Mouse (Mus musculus) kidney, adult 2 months (tissue): ENCODE results near the gene Wwox.

ENCODE experiments used
- CTCF ChIP-seq: fragments of 200-500 bp; conservative IDR thresholded peaks from 2 replicates; pipeline ENCODE4 v1.5.1; 2011; ENCODE audit warnings: low read depth, mild to moderate bottlenecking, control low read depth, low read length, moderate library complexity, mixed read lengths; ENCODE audit not compliant: insufficient read depth, insufficient read length
- POLR2A ChIP-seq: fragments of 200-500 bp; IDR thresholded peaks from one replicate; pipeline ENCODE4 v1.6.1; 2011; ENCODE audit warnings: low read depth, low read length, control low read depth

GRCm38 (mm10) chr8:114707538-114708138, 268.2 kb downstream of the Wwox start:
- TF ChIP-seq CTCF (no peak), POLR2A (no peak)
